Mouse (Mus musculus) embryo, embryonic 11 days (tissue): Measurements from ENCODE around the gene Cntfr.

Source experiments
- DNase-seq: peaks from one replicate; pipeline ENCODE4 v3.0.0-alpha.2; 2015

Cntfr gene

DNA sequence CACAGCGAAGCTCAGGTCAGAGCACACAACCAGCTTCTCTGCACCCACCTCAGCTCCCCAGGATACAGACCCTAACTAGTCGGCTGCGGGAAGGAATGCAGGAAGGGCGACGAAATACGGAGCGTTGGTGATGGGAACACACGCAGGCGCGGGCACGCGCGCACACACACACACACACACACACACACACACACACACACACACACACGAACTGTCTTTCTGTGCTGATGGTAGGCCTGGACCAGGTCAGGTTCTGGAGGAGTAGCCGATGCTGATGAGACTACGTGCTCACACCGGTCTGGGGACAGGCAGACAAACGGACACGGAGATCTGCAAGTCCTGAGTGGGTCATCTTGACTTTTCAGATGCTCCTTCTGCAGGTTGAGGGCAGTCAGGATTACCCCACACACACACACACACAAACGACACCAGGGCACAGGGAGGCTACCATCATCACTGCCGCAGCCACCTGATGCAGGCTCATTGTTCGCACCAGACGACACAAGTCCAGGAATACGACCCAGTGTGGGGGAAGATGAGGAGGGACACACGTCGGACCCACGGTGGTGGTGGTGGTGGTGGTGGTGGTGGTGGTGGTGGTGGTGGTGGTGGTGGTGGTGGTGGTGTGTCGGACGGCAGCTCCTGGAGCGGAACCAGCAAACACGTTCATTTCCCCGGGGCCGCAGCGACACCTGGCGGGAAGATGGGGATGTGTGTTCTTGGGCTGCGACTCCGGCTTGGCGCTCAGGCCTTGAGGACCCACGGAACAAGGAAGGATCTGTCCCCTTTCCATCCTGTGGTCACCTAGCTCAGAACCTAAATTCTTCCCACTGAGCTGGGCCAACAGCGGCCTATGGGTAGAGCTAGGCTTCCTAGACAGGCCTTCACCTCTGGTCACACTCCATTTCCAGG lies at the start of gene Cntfr:
Gene Cntfr (minus strand): TSS at position 160 of the 912 bp plus-strand sequence.
- peak; percentile 78 for DNase-seq

GRCm38 (mm10) chr4:41745021-41745420 lies 48.1 kb upstream of the Cntfr start:
- no peak for DNase-seq

DNA sequence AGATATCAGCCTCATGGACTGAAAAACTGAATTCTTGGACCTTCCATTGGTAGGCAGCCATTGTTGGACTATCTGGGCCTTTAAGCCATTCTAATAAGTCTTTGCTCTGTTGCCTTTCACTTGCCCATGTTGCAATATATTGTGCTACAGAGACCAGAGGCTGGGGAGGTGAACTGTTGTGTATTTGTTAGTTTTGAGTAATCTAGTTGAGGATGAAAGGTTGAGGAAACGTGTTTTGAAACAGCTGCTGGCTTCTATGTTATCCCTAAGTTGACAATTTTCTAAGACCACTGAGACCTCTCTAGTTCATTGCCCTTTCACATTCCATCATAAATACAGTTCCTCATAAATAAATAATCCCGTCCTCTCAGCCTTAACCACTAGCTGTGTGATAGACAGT lies 47.2 kb upstream of the Cntfr start:
- DNase-seq: no peak

DNA sequence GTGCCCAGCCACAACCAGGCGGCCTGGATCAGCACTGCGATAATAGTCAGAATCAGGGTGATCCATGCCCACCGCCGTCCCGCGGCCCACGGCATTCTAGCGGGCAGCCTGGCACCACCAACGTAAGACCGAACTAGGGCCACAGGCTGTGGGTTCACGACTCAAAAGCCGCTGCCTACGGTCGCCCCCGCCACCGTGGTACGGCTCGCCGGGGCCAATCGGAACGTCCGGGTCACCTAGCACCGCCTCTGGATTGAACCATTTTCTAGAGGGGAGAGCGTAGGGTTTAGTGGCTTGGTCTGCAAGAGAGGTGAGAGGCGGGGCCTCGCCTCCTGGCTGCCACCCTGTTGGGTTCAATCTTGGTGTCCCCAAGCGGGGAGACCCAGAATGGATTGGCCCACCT lies 44.3 kb upstream of the Cntfr start:
- DNase-seq: peak; percentile 97

DNA sequence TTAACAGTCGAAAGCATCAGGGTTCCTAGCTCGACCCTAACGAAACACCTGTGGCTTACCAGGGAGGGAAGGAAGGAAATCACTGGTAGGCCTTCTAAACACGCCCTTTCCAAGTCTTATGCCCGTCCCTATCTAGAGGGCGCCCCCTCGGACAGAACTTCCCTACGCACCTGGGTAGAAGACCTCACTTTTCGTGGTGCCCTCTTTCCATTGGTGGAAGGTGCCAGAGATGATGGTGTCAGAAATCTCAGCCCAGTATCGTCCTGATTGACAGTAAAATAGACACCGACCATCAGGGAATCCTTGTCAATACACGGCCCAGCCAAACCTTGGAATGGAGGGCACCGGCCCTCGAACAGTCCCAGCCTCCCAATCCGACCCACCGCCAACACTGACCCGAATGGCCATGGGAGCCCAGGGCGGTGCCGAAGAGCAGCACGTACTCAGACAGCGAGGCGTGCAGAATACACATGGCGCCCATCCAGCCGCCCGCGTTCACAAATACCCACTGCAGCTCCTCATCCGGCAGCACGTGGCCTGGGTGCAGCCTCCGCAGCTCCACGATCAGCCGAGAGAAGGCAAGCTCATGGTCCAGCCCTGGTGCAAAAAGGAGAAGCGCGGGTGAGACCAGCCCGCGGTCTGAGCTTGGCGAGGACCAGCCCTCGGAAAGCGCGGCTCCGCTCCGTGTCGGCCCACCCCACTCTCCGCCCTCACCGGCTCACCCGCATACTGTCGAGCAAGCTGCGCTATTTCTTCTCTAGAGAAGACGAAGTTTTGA lies 43.7 kb upstream of the Cntfr start:
- peak; percentile 33 for DNase-seq

GRCm38 (mm10) chr4:41739260-41739659 lies 42.4 kb upstream of the Cntfr start:
- DNase-seq: no peak

DNA sequence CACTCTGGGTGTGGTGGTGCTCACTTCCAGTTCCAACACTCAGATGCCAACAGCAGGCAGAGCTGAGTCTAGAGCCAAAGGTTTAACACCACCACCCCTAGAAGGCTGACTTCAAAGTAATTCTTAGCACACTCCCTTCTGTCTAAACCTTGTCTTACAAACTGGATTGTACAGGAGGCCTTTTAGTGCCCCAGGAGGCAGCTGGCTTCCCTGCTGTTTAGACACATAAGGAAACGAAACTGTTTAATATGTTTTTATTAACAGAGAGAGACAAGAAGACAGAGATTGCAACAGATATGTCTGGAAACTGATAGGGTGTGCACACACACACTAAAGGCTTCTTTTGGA lies 41.3 kb upstream of the Cntfr start:
- no peak for DNase-seq

DNA sequence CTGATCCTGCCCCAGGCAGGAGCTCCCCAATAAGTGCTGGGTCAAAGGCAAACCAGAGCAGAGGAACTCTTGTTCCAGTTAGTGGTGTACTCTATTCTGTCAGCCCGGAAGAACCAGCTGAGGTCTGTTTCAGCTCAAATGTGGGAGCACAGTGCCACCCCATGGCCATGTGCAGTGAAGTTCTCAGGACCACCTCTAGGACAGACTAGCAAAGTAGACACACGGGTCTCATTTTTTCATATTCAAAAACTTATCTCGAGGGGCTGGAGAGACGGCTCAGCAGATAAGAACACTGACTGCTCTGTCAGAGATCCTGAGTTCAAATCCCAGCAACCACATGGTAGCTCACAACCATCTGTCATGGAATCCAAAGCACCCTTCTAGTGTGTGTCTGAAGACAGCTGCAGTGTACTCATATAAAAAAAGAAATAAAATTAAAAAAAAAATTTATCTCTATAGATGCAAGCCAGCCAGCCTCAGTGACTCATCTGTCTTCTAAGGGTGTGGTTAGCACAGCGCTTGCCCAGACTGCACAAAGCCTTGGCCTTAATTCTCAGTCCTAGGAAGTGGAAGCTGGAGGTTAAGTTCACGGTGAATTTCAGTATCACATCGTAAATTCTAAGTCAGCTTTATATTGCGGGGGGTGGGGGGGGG lies 40.8 kb upstream of the Cntfr start:
- peak; percentile 79 for DNase-seq

- peak; percentile 65 for DNase-seq
These were observed 34.3 kb upstream of the Cntfr start, which contains the start of gene Arid3c for GRCm38 (mm10) chr4:41731052-41731765. Arid3c (minus strand) TSS chr4:41731142.

DNA sequence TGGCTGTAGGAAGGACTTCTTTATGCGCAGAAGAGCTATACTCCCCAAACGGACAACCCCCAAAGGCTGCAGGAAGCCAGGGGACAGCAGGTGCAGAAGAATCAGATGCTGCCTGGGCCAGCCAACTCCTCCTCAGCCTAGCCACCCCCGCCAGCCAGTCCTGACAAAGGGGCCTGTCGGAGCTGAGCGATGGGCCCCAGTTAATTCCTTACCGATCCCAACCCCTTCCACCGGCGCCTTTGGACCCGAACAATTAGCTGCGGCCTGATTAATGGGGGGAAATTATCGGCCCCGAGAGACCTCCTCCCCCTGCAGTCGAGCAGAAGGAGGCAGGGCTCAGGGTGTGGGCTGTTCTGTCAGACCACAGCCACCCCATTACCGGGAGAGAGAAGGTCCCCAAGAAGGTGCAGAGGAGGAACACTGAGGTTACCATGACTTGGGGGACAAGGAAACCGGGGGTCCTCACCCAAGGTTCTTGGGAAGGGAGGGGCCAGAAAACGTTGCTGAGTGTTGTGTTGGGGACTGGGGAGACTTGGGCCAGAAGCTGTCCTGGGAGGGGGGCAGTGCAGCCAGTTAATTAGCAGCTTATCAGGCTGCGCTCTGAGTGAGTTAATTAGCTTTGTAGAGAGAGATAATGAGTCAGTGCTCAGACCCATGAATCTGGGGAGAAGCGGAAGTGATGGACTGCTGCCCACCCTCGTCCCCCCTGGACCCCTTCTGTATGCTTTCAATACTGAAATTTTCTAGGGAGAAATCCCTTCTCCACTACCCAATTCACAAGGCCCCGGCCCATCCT lies 30.1 kb upstream of the Cntfr start:
- DNase-seq: peak; percentile 46

GRCm38 (mm10) chr4:41722918-41723351 lies 26.0 kb upstream of the Cntfr start, which contains the start of gene Dctn3:
Dctn3 (minus strand) TSS chr4:41723170.
- peak; percentile 97 for DNase-seq

- DNase-seq: no peak
These were observed 19.9 kb upstream of the Cntfr start for GRCm38 (mm10) chr4:41716834-41717233.

DNA sequence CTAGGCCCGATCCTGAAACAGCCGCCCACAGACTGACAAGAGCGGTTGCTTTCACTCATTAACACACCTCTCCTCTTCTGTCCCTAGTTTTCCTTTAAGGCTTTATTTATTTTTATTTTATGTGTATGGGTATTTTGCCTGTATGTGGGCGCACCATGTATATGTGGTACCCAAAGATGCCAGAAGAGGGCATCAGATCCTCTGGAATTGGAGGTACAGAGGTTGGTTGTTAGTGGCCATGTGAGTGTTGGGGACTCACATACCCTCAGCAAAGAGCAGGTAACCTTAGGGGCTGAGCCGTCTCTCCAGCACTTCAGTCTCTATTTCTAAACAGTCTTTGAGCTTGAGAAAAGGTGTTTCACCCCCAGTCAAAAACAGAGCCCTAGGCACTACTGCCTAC lies 18.7 kb upstream of the Cntfr start:
- DNase-seq: no peak

GRCm38 (mm10) chr4:41715082-41715481 lies 18.2 kb upstream of the Cntfr start:
- DNase-seq: no peak

DNA sequence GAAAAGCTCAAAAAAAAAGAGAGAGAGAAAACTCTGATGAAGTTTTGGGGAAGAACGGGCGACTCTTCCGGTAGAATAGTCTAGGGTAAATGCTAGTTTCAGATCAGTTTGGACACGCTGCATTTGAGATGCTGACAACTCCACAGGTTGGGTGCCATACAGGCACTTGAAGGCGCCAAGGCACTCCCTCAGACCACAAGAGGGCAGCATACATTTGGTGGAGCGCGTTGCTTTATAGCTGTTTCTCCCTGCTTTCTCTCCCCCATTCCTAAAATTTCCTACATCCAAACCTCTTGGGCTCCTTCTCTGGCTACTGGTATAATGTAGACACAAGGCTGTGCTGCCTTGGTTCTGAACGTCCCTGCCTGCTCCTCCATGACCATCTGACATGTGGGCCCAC lies 17.4 kb upstream of the Cntfr start:
- DNase-seq: peak; percentile 86

DNA sequence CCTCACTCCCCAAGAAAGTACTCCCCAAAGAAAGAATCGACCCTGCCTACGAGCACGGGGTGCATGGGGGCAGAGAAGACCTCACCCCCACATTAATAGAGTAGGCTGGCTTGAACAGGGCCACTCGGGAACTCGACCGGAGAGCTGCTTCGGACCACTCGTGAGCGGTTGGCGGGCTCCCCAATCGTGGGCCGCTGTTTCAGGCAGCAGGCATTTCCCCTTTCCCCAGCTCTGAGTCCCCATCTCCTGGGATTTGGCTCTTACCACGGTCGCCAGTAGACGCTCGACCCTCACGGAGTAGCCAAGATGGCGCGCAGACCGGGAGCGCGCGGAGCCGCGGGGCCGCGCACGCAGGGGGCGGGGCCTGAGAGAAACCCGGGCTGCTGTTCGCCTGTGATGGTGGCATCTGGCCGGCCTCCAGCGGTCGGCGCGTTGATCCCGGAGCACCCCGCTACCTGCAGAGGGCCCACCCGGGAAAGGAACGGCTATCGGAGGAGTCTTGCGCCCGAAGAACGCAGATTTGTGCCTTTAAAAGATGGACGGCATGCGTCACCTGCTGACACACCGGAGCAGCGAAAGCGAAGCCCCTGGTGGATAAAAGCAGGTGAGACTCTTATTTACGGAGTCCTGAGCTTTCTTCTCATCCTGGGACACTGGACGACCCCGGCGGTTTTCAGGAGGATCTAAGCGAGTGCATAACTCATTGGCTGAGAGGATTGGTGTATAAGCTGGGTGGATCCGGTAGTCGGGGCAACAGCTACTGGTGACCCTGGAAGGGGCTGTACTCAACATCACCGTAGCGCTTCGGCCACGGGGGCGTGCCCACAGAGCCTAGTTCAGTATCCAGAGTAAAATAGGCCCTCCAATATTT lies 16.5 kb upstream of the Cntfr start, which contains the start of gene Rpp25l:
Gene Rpp25l (minus strand): TSS at position 338 of the 871 bp plus-strand sequence.
- peak; percentile 91 for DNase-seq

DNA sequence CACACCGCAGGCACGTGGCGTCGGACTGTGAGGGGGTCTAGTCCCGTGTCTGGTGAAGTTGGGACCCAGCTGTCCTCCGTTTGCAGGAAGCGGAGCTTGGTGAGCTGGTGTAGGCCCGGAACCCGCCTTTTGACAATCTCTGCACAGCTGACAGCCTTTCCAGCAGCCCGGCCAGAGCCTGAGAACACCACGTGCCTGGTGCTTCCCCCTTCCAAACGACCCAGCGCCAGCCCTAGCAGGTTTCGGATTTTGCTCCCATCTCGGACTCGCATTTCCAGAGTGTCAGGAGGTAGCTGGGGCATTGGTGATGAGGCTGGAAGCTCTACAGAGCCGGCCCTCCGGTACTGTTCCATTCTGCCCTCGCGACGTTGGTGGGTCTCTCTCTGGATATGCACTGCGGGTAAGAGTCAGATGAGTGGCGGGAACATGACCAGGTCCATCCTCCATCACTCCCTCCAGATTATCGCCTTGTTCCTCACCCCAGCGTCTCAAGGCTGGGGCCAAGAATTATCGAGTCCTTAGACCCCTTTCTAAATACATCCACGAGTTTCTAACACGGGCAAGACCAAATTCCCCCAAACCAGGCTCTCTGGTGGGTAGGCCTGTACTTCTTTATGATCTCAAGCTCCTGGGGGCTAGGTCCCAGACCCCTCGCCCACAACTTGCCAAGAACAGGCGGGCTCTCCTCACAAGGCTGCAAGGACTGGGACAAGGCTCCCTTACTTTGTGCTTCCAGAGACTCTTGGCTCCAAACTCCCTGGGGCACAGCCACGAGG lies 15.7 kb upstream of the Cntfr start:
- no peak for DNase-seq

GRCm38 (mm10) chr4:41711705-41712375 lies 15.0 kb upstream of the Cntfr start:
- no peak for DNase-seq

- DNase-seq: no peak
These were observed 13.3 kb upstream of the Cntfr start for GRCm38 (mm10) chr4:41710229-41710628.
